Mouse (Mus musculus): ENCODE measurements around the gene Pax6.

Pax6 gene

GRCm38 (mm10) chr2:105682634-105683351 lies 14.1 kb downstream of the Pax6 start:
- WGBS: 20% methylated on average over 21 of the region's 21 CpGs

GRCm38 (mm10) chr2:105683771-105684410 lies 15.2 kb downstream of the Pax6 start:
- WGBS: 31% methylated on average over 22 of the region's 22 CpGs

GRCm38 (mm10) chr2:105684991-105685650 lies 16.4 kb downstream of the Pax6 start:
- WGBS: 62% methylated on average over 11 of the region's 11 CpGs

GRCm38 (mm10) chr2:105685651-105686050 lies 17.0 kb downstream of the Pax6 start:
- WGBS: 64% methylated on average over 11 of the region's 11 CpGs

- WGBS: 11% methylated on average over 36 of the region's 36 CpGs
Measured at GRCm38 (mm10) chr2:105686363-105687316, 17.9 kb downstream of the Pax6 start.

GRCm38 (mm10) chr2:105687317-105687991 lies 18.8 kb downstream of the Pax6 start:
- WGBS: 16% methylated on average over 13 of the region's 13 CpGs

- WGBS: 19% methylated on average over 17 of the region's 17 CpGs
Measured at GRCm38 (mm10) chr2:105688011-105688410, 19.3 kb downstream of the Pax6 start.

- 9% methylated on average over 25 of the region's 25 CpGs for WGBS
Measured at GRCm38 (mm10) chr2:105688436-105689303, 20.0 kb downstream of the Pax6 start.

GRCm38 (mm10) chr2:105689304-105689770 lies 20.6 kb downstream of the Pax6 start:
- 4% methylated on average over 15 of the region's 15 CpGs for WGBS

- WGBS: 20% methylated on average over 28 of the region's 28 CpGs
Measured at GRCm38 (mm10) chr2:105689771-105690639, 21.3 kb downstream of the Pax6 start.

GRCm38 (mm10) chr2:105691296-105691695 lies 22.6 kb downstream of the Pax6 start:
- 34% methylated on average over 10 of the region's 10 CpGs for whole genome bisulfite sequencing

- WGBS: 83% methylated on average over 5 of the region's 5 CpGs
Measured at GRCm38 (mm10) chr2:105697741-105698140, 29.0 kb downstream of the Pax6 start.

- 68% methylated on average over 2 of the region's 2 CpGs for WGBS
Measured at GRCm38 (mm10) chr2:105698631-105699030, 29.9 kb downstream of the Pax6 start.

- 82% methylated on average over 4 of the region's 4 CpGs for whole genome bisulfite sequencing
Measured at GRCm38 (mm10) chr2:105701781-105702180, 33.1 kb downstream of the Pax6 start.

- 84% methylated on average over 10 of the region's 10 CpGs for WGBS
Measured at GRCm38 (mm10) chr2:105702586-105702985, 33.9 kb downstream of the Pax6 start.

GRCm38 (mm10) chr2:105705320-105705719 lies 36.6 kb downstream of the Pax6 start:
- 70% methylated on average over 2 of the region's 2 CpGs for WGBS

GRCm38 (mm10) chr2:105709126-105709525 lies 40.4 kb downstream of the Pax6 start:
- WGBS: 72% methylated on average over 3 of the region's 3 CpGs

GRCm38 (mm10) chr2:105710511-105710910 lies 41.8 kb downstream of the Pax6 start:
- WGBS: 100% methylated on average over 3 of the region's 3 CpGs
